Mouse (Mus musculus): Measurements from ENCODE around the gene Ppp1r1a. TPM values are rescaled to one million over a fixed set of nuclear protein-coding genes. Genes with fewer than 3 reads are reported as not detected.
A peak's percentile ranks its signal among the peaks of the same experiment; 100 is the strongest.

Ppp1r1a gene
- polyA plus RNA-seq, 2 experiments from 2014 or later = not detected

DNA sequence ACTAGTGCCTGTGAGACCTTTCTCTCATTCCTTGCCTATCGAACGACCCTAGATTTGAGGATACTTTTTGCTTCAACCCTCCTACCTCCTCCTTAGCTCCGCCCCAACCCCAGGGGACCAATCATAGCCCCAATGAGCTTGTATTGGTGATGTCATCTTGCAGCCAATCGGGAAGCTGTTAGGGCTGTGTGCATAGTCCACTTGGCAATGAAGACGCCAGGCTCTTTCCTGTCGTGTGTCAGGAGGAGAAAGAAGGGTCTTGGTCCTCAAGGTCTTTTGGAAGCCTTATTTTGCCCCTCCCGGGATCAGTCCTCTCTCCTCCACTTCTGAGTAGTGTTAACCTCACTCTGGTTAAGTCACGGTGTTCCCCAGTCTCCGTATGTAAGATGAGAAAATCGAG lies 23.7 kb downstream of the Ppp1r1a start:
- no peak for ATAC-seq

DNA sequence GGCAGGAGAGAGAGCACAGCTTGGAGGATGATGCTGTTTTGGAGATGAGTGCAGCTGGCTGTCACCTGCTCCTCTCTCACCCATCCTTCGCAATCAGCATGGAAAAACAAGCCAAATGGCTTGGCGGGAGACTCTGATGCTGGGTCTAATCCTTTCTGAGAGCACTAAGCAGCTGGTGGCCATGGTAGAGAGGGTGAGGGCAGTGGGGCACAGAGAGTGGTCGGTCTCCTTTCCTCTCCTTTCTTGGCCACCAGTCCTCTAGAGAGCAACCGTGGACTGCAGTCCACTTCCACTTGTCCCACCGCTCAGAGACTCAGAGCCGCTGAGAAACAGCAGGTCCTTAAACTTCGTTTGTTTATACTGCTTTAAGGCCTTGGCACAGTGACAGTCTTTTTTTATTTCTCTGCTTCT lies 24.2 kb downstream of the Ppp1r1a start:
- no peak for ATAC-seq

DNA sequence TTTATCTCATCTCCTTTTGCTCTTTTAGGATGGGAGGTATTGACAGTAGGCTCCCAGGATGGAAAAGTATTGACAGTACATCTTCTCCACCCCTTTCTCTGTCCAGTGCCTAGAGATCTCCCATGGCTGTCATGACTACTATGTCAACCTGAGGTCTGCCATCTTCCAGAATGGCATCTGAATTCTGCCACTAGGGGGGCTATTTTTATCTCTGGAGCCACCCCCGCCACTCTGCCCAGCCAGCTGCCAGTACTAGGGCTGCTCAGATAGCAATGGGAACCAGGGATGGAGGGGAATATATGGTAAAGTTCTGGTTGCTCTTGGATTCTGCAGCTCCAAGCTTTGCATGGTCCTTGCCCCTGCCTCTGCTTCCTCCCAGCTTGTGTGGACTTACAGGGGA lies 26.2 kb downstream of the Ppp1r1a start:
- ATAC-seq = no peak

DNA sequence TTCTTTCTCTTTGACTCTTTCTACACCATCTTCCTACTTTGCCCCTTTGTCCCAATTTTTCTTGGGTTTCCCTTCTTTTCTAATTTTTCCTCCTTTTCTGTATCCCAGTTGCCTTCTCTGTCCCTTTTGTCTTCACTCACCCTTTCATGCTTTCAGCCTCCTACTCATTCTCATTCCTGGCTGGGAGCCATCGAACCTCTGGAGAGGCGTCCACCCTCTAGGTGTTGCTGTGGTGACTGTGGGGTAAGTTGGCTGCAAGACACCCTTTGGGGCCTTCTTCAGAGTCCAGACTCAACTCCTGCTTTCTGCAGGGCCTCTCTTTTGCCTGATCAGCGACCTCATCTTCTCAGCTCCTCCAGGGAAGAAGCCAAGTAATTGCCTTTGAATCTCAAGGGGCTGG lies 28.5 kb downstream of the Ppp1r1a start:
- ATAC-seq = no peak

DNA sequence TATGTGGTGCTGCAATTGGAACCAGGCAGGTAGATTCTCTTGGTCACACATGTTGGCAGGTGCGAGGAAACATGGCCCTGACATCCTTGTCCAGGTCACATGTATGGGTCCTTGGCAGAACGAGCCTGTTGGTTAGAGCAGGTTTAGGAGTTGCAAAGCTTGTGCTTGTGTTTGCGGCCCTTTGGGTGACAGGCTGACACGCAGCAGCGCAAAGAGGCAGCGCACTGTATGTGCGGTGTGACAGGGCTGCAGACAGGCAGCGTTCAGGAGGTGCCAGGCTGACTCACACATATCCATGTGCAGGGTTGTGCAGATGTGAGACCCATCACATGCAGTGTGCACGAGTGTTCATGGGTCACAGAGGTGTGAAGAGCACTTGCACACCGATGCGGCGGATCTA lies 34.1 kb downstream of the Ppp1r1a start:
- no peak for ATAC-seq

GRCm38 (mm10) chr15:103503251-103503600 lies 34.6 kb downstream of the Ppp1r1a start:
- ATAC-seq = no peak

GRCm38 (mm10) chr15:103502435-103503250 lies 35.2 kb downstream of the Ppp1r1a start, which contains the start of gene Pde1b:
Gene Pde1b, plus strand, starts transcription at chr15:103503034.
- ATAC-seq = peak; percentile 72

- no peak for ATAC-seq
Observed at GRCm38 (mm10) chr15:103501186-103501585, 36.6 kb downstream of the Ppp1r1a start.

DNA sequence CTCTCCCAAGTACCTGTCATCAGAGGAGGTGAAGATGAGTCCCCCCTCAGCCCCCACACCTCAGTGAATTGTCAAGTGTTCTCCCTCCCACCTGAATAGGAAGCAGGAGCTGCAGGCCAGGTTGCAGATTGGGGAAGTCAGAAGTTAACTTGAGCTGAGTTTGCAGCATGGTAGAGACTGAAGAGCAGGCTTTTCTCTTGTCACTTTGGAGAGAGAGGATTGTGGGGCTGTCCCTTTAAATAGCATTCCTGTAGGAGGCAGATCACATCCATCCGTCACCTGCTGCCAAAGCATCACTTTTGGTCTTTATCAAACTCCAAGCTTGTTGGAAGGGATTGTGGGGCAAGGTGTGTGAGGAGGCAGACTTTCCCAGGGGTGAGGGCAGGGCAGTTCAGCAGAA lies 37.1 kb downstream of the Ppp1r1a start:
- no peak for ATAC-seq

DNA sequence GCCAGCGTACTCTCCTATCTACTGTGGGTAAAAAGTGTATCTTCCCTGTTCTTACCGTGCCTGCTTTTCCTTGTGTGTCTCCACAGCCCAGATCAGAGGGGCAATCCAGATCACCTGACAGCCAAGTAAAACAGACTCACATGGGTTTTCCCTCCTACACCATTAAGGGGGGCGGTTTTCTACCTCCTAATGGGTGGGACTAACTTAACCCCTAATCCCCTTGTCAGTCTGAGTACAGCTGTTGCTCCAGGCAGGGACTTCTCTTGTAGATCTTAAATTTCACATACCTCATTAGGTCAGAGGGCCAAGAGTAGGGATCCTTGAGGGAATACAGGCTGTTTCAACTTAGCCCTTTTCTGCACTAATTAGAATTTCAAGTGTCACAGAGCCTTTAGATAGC lies 39.6 kb downstream of the Ppp1r1a start:
- ATAC-seq = no peak

GRCm38 (mm10) chr15:103496204-103497140 lies 41.3 kb downstream of the Ppp1r1a start:
- no peak for ATAC-seq

DNA sequence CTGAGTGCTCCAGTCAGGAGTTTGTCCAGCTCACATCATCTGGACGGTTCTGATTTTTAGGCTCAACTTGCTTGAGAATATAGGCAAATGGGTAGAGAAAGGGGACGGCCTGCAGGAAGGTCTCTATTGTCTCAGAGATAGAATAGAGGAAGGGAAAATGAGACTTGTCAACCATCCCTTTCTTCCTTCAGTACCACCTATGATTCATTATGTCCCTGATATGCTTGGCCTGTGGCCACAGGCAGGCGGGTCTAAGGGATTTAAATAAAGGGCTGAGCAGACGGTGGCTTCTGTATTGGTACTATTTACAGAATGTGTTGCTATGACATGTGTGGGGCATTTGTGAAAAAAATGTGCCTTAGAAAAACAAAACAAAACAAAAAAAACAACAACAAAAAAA lies 49.5 kb downstream of the Ppp1r1a start:
- ATAC-seq = no peak

DNA sequence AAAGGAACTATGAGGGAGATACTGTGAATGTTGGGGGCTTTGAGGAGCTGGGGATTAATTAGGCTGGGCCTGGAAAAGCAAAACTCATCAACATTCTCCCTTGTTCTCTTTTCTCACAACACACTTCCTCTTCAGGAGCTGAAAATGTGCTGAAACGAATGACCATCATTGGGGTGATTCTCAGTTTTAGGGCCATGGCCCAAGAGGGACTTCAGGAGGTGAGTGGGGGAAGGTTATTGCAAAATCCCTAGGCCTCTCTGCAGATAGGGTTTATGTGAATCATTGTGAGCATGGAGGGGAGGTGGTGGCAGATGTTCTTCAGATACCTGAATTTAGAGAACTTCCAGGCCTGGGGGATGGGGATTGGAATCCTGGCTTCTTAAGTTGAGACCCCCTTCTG lies 51.1 kb downstream of the Ppp1r1a start:
- ATAC-seq = no peak

- ATAC-seq = no peak
Observed at GRCm38 (mm10) chr15:103485106-103485505, 52.7 kb downstream of the Ppp1r1a start.

DNA sequence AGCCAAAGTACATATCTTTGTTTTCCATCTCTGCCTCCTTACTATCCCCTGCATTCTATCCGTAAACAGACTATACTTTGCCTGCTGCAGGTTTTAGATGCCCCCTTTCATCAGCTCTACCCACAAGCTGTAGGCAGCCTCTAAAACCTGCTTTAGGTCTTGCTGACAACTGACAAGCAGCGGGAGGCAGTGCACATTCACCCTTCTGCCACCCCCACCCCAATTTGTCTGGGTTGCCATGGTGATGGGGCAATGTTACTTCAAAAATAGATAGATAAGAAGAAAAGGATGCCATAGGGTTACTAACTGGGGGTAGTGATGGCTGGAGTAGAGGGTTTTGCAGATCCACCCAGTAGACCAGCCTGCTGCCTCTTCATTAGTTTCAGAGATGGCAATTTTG lies 53.3 kb downstream of the Ppp1r1a start:
- no peak for ATAC-seq

- ATAC-seq = no peak
Observed at GRCm38 (mm10) chr15:103482488-103482887, 55.3 kb downstream of the Ppp1r1a start.

Other genes with a start within 250 kb of the Ppp1r1a start
- gene Gpr84, start 227.4 kb downstream of the Ppp1r1a start, polyA plus RNA-seq (2017; shearing (Covaris generic)) = not detected
- gene Zfp385a, start 197.9 kb downstream of the Ppp1r1a start, polyA plus RNA-seq (2017; shearing (Covaris generic)) = not detected
- 1 to 10 TPM; 1.9 to 3.8 TPM for gene Itga5, start 171.2 kb downstream of the Ppp1r1a start, polyA plus RNA-seq (2017; shearing (Covaris generic))
- gene Gtsf1, start 107.5 kb downstream of the Ppp1r1a start, polyA plus RNA-seq (2017; shearing (Covaris generic)) = not detected
- not detected for gene Gtsf2, start 89.5 kb downstream of the Ppp1r1a start, polyA plus RNA-seq (2017; shearing (Covaris generic))
- 100 to 1,000 TPM in 1 of 2 experiments, 10 to 100 TPM in 1; 95.5 to 155 TPM for gene Nckap1l, start 84.2 kb downstream of the Ppp1r1a start, polyA plus RNA-seq (2017; shearing (Covaris generic))
- gene Pde1b, start 35.0 kb downstream of the Ppp1r1a start, polyA plus RNA-seq (2017; shearing (Covaris generic)) = 1 to 10 TPM; 2.6 to 3.8 TPM
- not detected for gene Glycam1, start 27.1 kb upstream of the Ppp1r1a start, polyA plus RNA-seq (2017; shearing (Covaris generic))
- gene Mucl1, start 217.5 kb upstream of the Ppp1r1a start, polyA plus RNA-seq (2017; shearing (Covaris generic)) = not detected

All from CD4-positive, CD25-positive, alpha-beta regulatory T cell, adult 4 months (primary cell).